Mouse (Mus musculus): ENCODE measurements around the gene Vmn1r26. TPM values are rescaled to one million over a fixed set of nuclear protein-coding genes. Genes with fewer than 3 reads are reported as not detected.
"Not testable (repeated sequence)": the region's sequence is repeated elsewhere in the genome, so short reads cannot be mapped to it uniquely, and the experiment has no call there.

Gene Vmn1r26
- polyA plus RNA-seq (2016; fragmentation: Nextera tagmentation; extraction: Ambion mirVana), result not detected in 2 replicates

DNA sequence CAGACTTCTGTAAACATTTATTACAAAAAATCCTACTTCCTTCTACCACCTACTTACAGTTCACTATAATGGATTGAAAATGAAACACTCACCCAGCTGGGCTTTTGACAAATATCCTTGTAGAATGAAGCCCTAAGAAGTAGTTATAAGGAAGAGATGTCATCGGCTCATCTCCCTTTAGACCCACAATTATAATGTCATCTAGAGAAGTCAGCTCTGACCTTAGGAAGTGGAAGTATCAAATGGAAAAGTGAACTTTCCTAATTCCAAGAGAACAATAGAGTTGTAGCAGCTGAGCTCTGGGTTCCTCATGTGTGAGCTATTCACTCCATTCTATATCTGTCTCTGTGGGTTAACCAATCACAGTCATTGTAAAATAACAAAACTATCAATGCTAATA is at the start of gene Vmn1r26:
Vmn1r26 (minus strand) TSS at position 101 of the 400 bp plus-strand sequence.
- no peak for ATAC-seq
- 83% methylated on average over 1 of the region's 1 CpGs for WGBS (ENCODE audit: insufficient replicate concordance)
- H3K9me3 ChIP-seq (replicated peaks), result no peaks in the 10 kb centered on the region
- no peaks in the 10 kb centered on the region for H3K36me3 ChIP-seq
- no peak within 1 kb of the TSS for H3K27ac ChIP-seq
- H3K27me3 ChIP-seq (replicated peaks), result no peaks in the 10 kb centered on the region
- no peak within 1 kb of the TSS for H3K9ac ChIP-seq
- H3K4me1 ChIP-seq, result no peaks in the 10 kb centered on the region
- H3K4me2 ChIP-seq, result no peak within 1 kb of the TSS
- H3K4me3 ChIP-seq, result no peak within 1 kb of the TSS

DNA sequence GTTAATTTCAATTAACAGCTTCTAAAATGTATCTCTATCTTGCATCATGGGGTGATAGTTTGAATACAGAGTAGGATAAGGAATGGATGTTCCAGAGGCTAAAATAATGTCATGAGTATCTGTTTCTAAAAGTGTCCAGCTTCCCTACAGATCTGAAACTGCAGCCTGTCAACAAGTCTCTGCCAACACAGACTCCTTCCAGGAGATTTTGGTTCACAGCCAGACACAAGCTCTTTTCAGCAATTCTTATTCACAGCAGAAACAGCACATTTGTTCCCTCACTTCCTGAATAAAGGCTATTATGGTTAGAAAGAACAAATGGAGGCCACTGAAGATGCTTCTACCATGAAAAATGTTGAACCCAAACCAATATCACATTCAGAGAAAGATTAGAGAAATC is 29.1 kb upstream of the Vmn1r26 start:
- H3K36me3 ChIP-seq, result no peaks in the 10 kb centered on the region
- H3K27ac ChIP-seq, result no peak overlapping the region
- H3K9me3 ChIP-seq (replicated peaks), result no peaks in the 10 kb centered on the region
- H3K4me1 ChIP-seq, result no peaks in the 10 kb centered on the region
- no peak overlapping the region for H3K4me3 ChIP-seq
- no peaks in the 10 kb centered on the region for H3K27me3 ChIP-seq (replicated peaks)
- no peak overlapping the region for H3K4me2 ChIP-seq
- no peak overlapping the region for H3K9ac ChIP-seq
- ATAC-seq, result no peak

DNA sequence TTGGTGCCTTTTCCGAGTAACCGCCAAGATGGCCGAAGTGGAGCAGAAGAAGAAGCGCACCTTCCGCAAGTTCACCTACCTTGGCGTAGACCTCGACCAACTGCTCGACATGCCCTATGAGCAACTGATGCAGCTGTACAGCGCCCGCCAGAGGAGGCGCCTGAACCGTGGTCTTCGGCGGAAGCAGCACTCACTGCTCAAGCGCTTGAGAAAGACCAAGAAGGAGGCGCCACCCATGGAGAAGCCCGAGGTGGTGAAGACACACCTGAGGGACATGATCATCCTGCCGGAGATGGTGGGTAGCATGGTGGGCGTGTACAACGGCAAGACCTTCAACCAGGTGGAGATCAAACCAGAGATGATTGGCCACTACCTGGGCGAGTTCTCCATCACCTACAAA is 2.5 kb upstream of the Vmn1r26 start:
- H3K4me2 ChIP-seq; ATAC-seq; H3K9ac ChIP-seq; H3K36me3 ChIP-seq; H3K9me3 ChIP-seq (replicated peaks); H3K4me1 ChIP-seq; H3K27me3 ChIP-seq (replicated peaks); H3K4me3 ChIP-seq; H3K27ac ChIP-seq: not testable (repeated sequence)
- WGBS (ENCODE audit: insufficient replicate concordance), result 77% methylated on average over 21 of the region's 21 CpGs

DNA sequence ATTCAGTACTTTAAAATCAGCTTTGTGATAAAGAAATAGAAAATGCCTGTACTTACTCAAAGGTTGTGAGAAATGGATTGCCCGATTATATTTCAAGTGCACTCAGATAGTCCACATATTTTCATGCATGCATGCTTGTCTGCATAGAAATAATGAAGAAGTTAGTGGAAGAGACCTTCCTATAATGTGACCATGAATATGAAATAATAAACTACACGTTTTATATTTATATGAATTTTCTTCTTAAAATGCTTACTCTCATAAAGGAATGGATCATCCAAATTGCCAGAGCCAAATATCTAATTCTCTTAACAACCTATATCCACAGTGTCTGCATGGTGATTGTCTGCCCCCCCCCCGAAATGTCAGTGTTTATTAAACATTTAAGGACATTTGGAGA is 34.2 kb downstream of the Vmn1r26 start, which contains the start of gene Vmn1r25:
Vmn1r25 (minus strand) TSS at position 101 of the 400 bp plus-strand sequence.
- Histone ChIP-seq H3K4me2 (no peak within 1 kb of the TSS), H3K27me3 (replicated peaks) (no peaks in the 10 kb centered on the region), H3K27ac (no peak within 1 kb of the TSS), H3K4me3 (no peak within 1 kb of the TSS), H3K36me3 (no peaks in the 10 kb centered on the region), H3K4me1 (no peaks in the 10 kb centered on the region), H3K9me3 (replicated peaks) (no peaks in the 10 kb centered on the region), H3K9ac (no peak within 1 kb of the TSS)
- ATAC-seq, result no peak
- WGBS (ENCODE audit: insufficient replicate concordance), result 44% methylated on average over 3 of the region's 3 CpGs

DNA sequence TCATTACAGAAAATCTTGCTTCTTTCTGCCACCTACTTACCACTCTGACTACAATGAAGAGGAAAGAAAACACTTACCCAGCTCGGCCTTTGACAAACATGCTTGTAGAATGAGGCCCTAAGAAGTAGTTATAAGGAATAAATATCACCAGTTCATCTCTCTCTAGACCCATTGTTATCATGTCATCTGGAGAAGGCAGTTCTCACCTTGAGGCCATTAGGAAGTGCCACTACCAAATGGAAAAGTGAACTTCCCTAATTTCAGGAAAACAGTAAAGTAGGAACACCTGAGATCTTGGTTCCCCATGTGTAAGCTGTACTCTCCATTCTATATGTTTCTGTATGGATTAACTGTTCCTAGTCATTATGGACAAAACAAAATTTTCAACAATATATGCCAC is 53.6 kb downstream of the Vmn1r26 start, which contains the start of gene Vmn1r24:
Vmn1r24 (minus strand) TSS at position 101 of the 400 bp plus-strand sequence.
- not testable (repeated sequence) for H3K36me3 ChIP-seq; H3K4me3 ChIP-seq; H3K27ac ChIP-seq; H3K27me3 ChIP-seq (replicated peaks); H3K4me1 ChIP-seq; H3K9me3 ChIP-seq (replicated peaks); H3K9ac ChIP-seq; H3K4me2 ChIP-seq; ATAC-seq
- 47% methylated on average over 1 of the region's 1 CpGs for WGBS (ENCODE audit: insufficient replicate concordance)

Other genes starting within 250 kb of the Vmn1r26 start
- gene Vopp1, start 190.0 kb downstream of the Vmn1r26 start, polyA plus RNA-seq (2016; fragmentation: Nextera tagmentation; extraction: Ambion mirVana), result 41.1 and 44.4 TPM in 2 replicates
- not detected in 2 replicates for gene Vmn1r21, start 164.8 kb downstream of the Vmn1r26 start, polyA plus RNA-seq (2016; fragmentation: Nextera tagmentation; extraction: Ambion mirVana)
- gene Vmn1r22, start 107.1 kb downstream of the Vmn1r26 start, polyA plus RNA-seq (2016; fragmentation: Nextera tagmentation; extraction: Ambion mirVana), result not detected in 2 replicates
- not detected in 2 replicates for gene Vmn1r23, start 88.3 kb downstream of the Vmn1r26 start, polyA plus RNA-seq (2016; fragmentation: Nextera tagmentation; extraction: Ambion mirVana)
- gene Vmn1r24, start 53.7 kb downstream of the Vmn1r26 start, polyA plus RNA-seq (2016; fragmentation: Nextera tagmentation; extraction: Ambion mirVana), result not detected in 2 replicates
- not detected in 2 replicates for gene Vmn1r25, start 34.3 kb downstream of the Vmn1r26 start, polyA plus RNA-seq (2016; fragmentation: Nextera tagmentation; extraction: Ambion mirVana)
- not detected in 2 replicates for gene Vmn1r27, start 203.7 kb upstream of the Vmn1r26 start, polyA plus RNA-seq (2016; fragmentation: Nextera tagmentation; extraction: Ambion mirVana)
- gene Vmn1r28, start 246.9 kb upstream of the Vmn1r26 start, polyA plus RNA-seq (2016; fragmentation: Nextera tagmentation; extraction: Ambion mirVana), result not detected in 2 replicates